Mouse (Mus musculus) limb, embryonic 14.5 days (tissue): ENCODE data around the gene 4921539E11Rik. TPM values are rescaled to one million over a fixed set of nuclear protein-coding genes. Genes with fewer than 3 reads are reported as not detected.

Experiments
- ATAC-seq: fragments of 200-750 bp; cut with Nextera tagmentation; 2 replicates; pipeline ENCODE4 v1.8.0; 2017; ENCODE audit warnings: low read depth, moderate number of reproducible peaks, moderate TSS enrichment; ENCODE audit not compliant: low FRiP score
- DNase-seq: peaks from one replicate; pipeline ENCODE4 v3.0.0-alpha.2; 2015; ENCODE audit warnings: low spot score
- H3K27ac ChIP-seq: fragments of 300-500 bp; sonication (generic); replicated peaks from 2 replicates; pipeline ENCODE4 v1.5.1; 2014; ENCODE audit warnings: low read depth, mild to moderate bottlenecking, low read length, moderate library complexity, mixed read lengths
- H3K27me3 ChIP-seq: fragments of 300-500 bp; sonication (generic); 2 replicates; pipeline ENCODE4 v1.6.1; 2014; ENCODE audit warnings: low read length, mixed read lengths; ENCODE audit not compliant: control insufficient read depth, insufficient read depth
- H3K36me3 ChIP-seq: fragments of 300-500 bp; sonication (generic); 2 replicates; pipeline ENCODE4 v1.6.1; 2014; ENCODE audit warnings: mild to moderate bottlenecking, low read length, moderate library complexity, mixed read lengths; ENCODE audit not compliant: control insufficient read depth, insufficient read depth
- H3K4me1 ChIP-seq: fragments of 300-500 bp; sonication (generic); 2 replicates; pipeline ENCODE4 v1.6.1; 2014; ENCODE audit warnings: antibody characterized with exemption, low read length, mixed read lengths; ENCODE audit not compliant: control insufficient read depth, insufficient read depth
- H3K4me2 ChIP-seq: fragments of 300-500 bp; sonication (generic); replicated peaks from 2 replicates; pipeline ENCODE4 v1.6.1; 2014; ENCODE audit warnings: low read depth, mild to moderate bottlenecking, low read length, moderate library complexity; ENCODE audit not compliant: severe bottlenecking
- H3K4me3 ChIP-seq: fragments of 300-500 bp; sonication (generic); replicated peaks from 2 replicates; pipeline ENCODE4 v1.5.1; 2014; ENCODE audit warnings: low read length
- H3K9ac ChIP-seq: fragments of 300-500 bp; sonication (generic); 2 replicates; pipeline ENCODE4 v1.6.1; 2014; ENCODE audit warnings: mild to moderate bottlenecking, low read depth, low read length, moderate library complexity; ENCODE audit not compliant: severe bottlenecking
- H3K9me3 ChIP-seq: fragments of 300-500 bp; sonication (generic); 2 replicates; pipeline ENCODE4 v1.6.1; 2016; ENCODE audit warnings: low read length; ENCODE audit not compliant: control insufficient read depth
- POLR2A ChIP-seq: fragments of 200-500 bp; IDR thresholded peaks from 2 replicates; pipeline ENCODE4 v1.8.0; 2012; ENCODE audit warnings: inconsistent platforms, mild to moderate bottlenecking, moderate library complexity, borderline replicate concordance; ENCODE audit not compliant: insufficient read depth, insufficient read length; ENCODE audit errors: extremely low read depth
- WGBS: fragments of 180-500 bp; shearing (Covaris S2); extraction: QIAGEN DNeasy Blood & Tissue Kit; methylation state at CpG from one replicate; pipeline ENCODE4 v1.1.7; 2014; 5-methylcytosine and 5-hydroxymethylcytosine counted together
- polyA plus RNA-seq, 2 experiments: library from polyadenylated mRNA; depleted of rRNA in 1 of 2; stranded (reverse) in 1 of 2; unstranded in 1 of 2; fragments of >200 nt; fragmentation: Nextera tagmentation in 1 of 2; extraction: Ambion mirVana in 1 of 2; gene quantifications; 2 replicates each; pipeline versions ENCODE4 v1.2.1 to v1.2.3; 2012 to 2014

4921539E11Rik gene
- polyA plus RNA-seq, 2 experiments: not detected

- Histone ChIP-seq H3K9ac (no peak overlapping the region), H3K4me2 (no peak overlapping the region), H3K4me3 (no peak overlapping the region), H3K9me3 (no peaks in the 10 kb centered on the region), H3K27ac (no peak overlapping the region), H3K4me1 (no peaks in the 10 kb centered on the region), H3K36me3 (peaks cover 75% of the 10 kb centered on the region), H3K27me3 (no peaks in the 10 kb centered on the region)
- TF ChIP-seq POLR2A: no peak
- WGBS: 84% methylated on average over 2 of the region's 2 CpGs
- DNase-seq: no peak
- no peak for ATAC-seq
These were observed 87.0 kb downstream of the 4921539E11Rik start for GRCm38 (mm10) chr4:103203646-103204045.

- H3K4me3 ChIP-seq: no peak overlapping the region
- no peaks in the 10 kb centered on the region for H3K9me3 ChIP-seq
- no peaks in the 10 kb centered on the region for H3K27me3 ChIP-seq
- no peak for TF ChIP-seq POLR2A
- no peaks in the 10 kb centered on the region for H3K4me1 ChIP-seq
- ATAC-seq: no peak
- H3K9ac ChIP-seq: no peak overlapping the region
- WGBS: 83% methylated on average over 1 of the region's 1 CpGs
- peaks cover 54% of the 10 kb centered on the region for H3K36me3 ChIP-seq
- H3K27ac ChIP-seq: no peak overlapping the region
- DNase-seq: no peak
- no peak overlapping the region for H3K4me2 ChIP-seq
These were observed 90.6 kb downstream of the 4921539E11Rik start for GRCm38 (mm10) chr4:103200046-103200445.

GRCm38 (mm10) chr4:103199086-103199485 is 91.6 kb downstream of the 4921539E11Rik start:
- Histone ChIP-seq H3K4me3 (no peak overlapping the region), H3K9ac (no peak overlapping the region), H3K4me1 (no peaks in the 10 kb centered on the region), H3K9me3 (no peaks in the 10 kb centered on the region), H3K27me3 (no peaks in the 10 kb centered on the region), H3K36me3 (peaks cover 52% of the 10 kb centered on the region), H3K4me2 (no peak overlapping the region), H3K27ac (no peak overlapping the region)
- 53% methylated on average over 4 of the region's 4 CpGs for WGBS
- ATAC-seq (no peak), DNase-seq (no peak)
- TF ChIP-seq POLR2A: no peak

- Histone ChIP-seq H3K27ac (no peak overlapping the region), H3K4me1 (no peaks in the 10 kb centered on the region), H3K9me3 (no peaks in the 10 kb centered on the region), H3K4me3 (no peak overlapping the region), H3K9ac (no peak overlapping the region), H3K36me3 (peaks cover 49% of the 10 kb centered on the region), H3K27me3 (no peaks in the 10 kb centered on the region), H3K4me2 (no peak overlapping the region)
- WGBS: 88% methylated on average over 8 of the region's 8 CpGs
- no peak for TF ChIP-seq POLR2A
- DNase-seq (no peak), ATAC-seq (no peak)
These were observed 93.3 kb downstream of the 4921539E11Rik start for GRCm38 (mm10) chr4:103197401-103197800.

GRCm38 (mm10) chr4:103192421-103192820 is 98.2 kb downstream of the 4921539E11Rik start:
- H3K9me3 ChIP-seq: no peaks in the 10 kb centered on the region
- no peaks in the 10 kb centered on the region for H3K27me3 ChIP-seq
- no peaks in the 10 kb centered on the region for H3K4me1 ChIP-seq
- WGBS: 84% methylated on average over 2 of the region's 2 CpGs
- no peak overlapping the region for H3K4me3 ChIP-seq
- no peak overlapping the region for H3K27ac ChIP-seq
- no peak overlapping the region for H3K9ac ChIP-seq
- DNase-seq (no peak), ATAC-seq (no peak)
- no peak for TF ChIP-seq POLR2A
- peaks cover 60% of the 10 kb centered on the region for H3K36me3 ChIP-seq
- H3K4me2 ChIP-seq: no peak overlapping the region
